Mouse (Mus musculus) olfactory bulb, adult 2 months (tissue): Measurements from ENCODE around the gene Fsd1.
A peak's percentile ranks its signal among the peaks of the same experiment; 100 is the strongest.

Source experiments
- CTCF ChIP-seq: fragments of 200-500 bp; IDR thresholded peaks from 2 replicates; pipeline ENCODE4 v1.5.1; 2012; ENCODE audit warnings: low read depth, mild to moderate bottlenecking, low read length, moderate library complexity; ENCODE audit not compliant: insufficient read depth
- POLR2A ChIP-seq: fragments of 200-500 bp; IDR thresholded peaks from 2 replicates; pipeline ENCODE4 v1.6.1; 2012; ENCODE audit warnings: mild to moderate bottlenecking, low read depth, low read length, moderate library complexity; ENCODE audit not compliant: insufficient read depth

DNA sequence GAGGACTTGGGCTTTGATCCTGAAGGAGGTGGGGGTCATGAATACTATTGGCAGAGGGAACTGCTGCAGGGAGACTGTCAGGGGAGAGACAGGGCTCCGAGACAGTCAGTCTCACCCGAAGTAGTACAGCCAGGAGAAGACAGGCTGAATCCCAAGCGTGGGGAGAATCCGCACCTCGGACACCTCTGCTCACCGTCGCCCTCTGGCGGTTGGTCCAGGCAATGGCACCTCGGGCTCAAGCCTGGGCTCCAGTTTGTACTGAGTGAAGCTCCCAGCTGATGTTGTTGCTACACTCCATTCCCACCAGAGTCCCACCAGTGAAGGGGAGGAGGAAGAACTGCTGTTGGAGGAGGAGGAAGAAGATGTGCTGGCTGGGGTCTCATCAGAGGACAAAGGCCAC, 24.4 kb downstream of the Fsd1 start:
- TF ChIP-seq POLR2A (no peak), CTCF (peak; percentile 92)
